Mouse (Mus musculus) gastrocnemius, adult 18-20 months (tissue): ENCODE results near the gene Smim12. TPM values are rescaled to one million over a fixed set of nuclear protein-coding genes. Genes with fewer than 3 reads are reported as not detected.

Experiments
- total RNA-seq, 2 experiments: library from RNA; stranded (reverse); gene quantifications; 2 replicates each; pipeline ENCODE4 v1.2.3; 2021

Gene Smim12
- total RNA-seq, 2 experiments from 2014 or later: 36.3 to 36.9 TPM

Other genes starting within 250 kb of the Smim12 start
- 10 to 100 TPM; 54.9 to 65.1 TPM for gene Sfpq, start 222.5 kb upstream of the Smim12 start, total RNA-seq
- 1 to 10 TPM; 4.2 to 5.3 TPM for gene Zmym1, start 182.6 kb upstream of the Smim12 start, total RNA-seq
- gene Zmym6, start 166.4 kb upstream of the Smim12 start, total RNA-seq: 1 to 10 TPM; 3.6 to 4.6 TPM
- under 1 TPM; 0.62 to 0.90 TPM for gene Tmem35b, start 120.1 kb upstream of the Smim12 start, total RNA-seq
- gene Dlgap3, start 74.6 kb upstream of the Smim12 start, total RNA-seq: under 1 TPM in 1 of 2 experiments, not detected in 1; 0.21 TPM
- gene Gja4, start 70.3 kb downstream of the Smim12 start, total RNA-seq: 1 to 10 TPM; 2.3 to 2.5 TPM
- not detected for gene Gjb3, start 87.1 kb downstream of the Smim12 start, total RNA-seq
- not detected for gene Gjb4, start 110.3 kb downstream of the Smim12 start, total RNA-seq
- gene Gjb5, start 114.4 kb downstream of the Smim12 start, total RNA-seq: not detected